ENCODE assay signal across 8 mouse cellular contexts in genomic region chrX:12128165-12129083, GRCm38 (mm10). TPM values are rescaled to one million over a fixed set of nuclear protein-coding genes. Genes with fewer than 3 reads are reported as not detected.
A peak's percentile ranks its signal among the peaks of the same experiment; 100 is the strongest.
DNase-seq lines count a peak whose midpoint lies in the region; ATAC-seq lines count a peak whose summit lies in the region.

No protein-coding gene starts in this region.

- H3K27me3 ChIP-seq in forebrain, embryonic 11.5 days (ENCODE audit: control insufficient read depth, insufficient read depth, low read length), result peaks cover 65% of the 10 kb centered on the region
- H3K27me3 ChIP-seq in hindbrain, embryonic 12.5 days, result peaks cover 99% of the 10 kb centered on the region
- H3K27me3 ChIP-seq in liver, embryonic 13.5 days, result peaks cover 99% of the 10 kb centered on the region

- peak overlapping the region; percentile 84 for H3K27ac ChIP-seq in forebrain, embryonic 11.5 days (ENCODE audit: low read depth, low read length)
- H3K27ac ChIP-seq in hindbrain, embryonic 12.5 days, result peak overlapping the region; percentile 95
- H3K27ac ChIP-seq in liver, embryonic 13.5 days, result no peak overlapping the region

- peak overlapping the region; percentile 67 for H3K4me2 ChIP-seq in forebrain, embryonic 11.5 days (ENCODE audit: low read depth, low read length, severe bottlenecking)
- peak overlapping the region; percentile 55 for H3K4me2 ChIP-seq in hindbrain, embryonic 12.5 days (replicated peaks)
- H3K4me2 ChIP-seq in liver, embryonic 13.5 days, result peak overlapping the region; percentile 57

- peaks cover 13% of the 10 kb centered on the region; the same call in 1 of the 2 replicates for H3K4me1 ChIP-seq in forebrain, embryonic 11.5 days (replicated peaks; ENCODE audit: control insufficient read depth, insufficient read depth, low read length)
- peaks cover 51% of the 10 kb centered on the region for H3K4me1 ChIP-seq in hindbrain, embryonic 12.5 days
- peaks cover 9% of the 10 kb centered on the region; the same call in 1 of the 2 replicates for H3K4me1 ChIP-seq in liver, embryonic 13.5 days (replicated peaks)

- peak overlapping the region; percentile 52 for H3K4me3 ChIP-seq in forebrain, embryonic 11.5 days (ENCODE audit: low read depth, low read length)
- H3K4me3 ChIP-seq in hindbrain, embryonic 12.5 days, result peak overlapping the region; percentile 54
- peak overlapping the region; percentile 50 for H3K4me3 ChIP-seq in liver, embryonic 13.5 days (replicated peaks)

- no peaks in the 10 kb centered on the region for H3K9me3 ChIP-seq in forebrain, embryonic 11.5 days (ENCODE audit: control insufficient read depth, low read length)
- no peaks in the 10 kb centered on the region for H3K9me3 ChIP-seq in hindbrain, embryonic 12.5 days (replicated peaks)
- no peaks in the 10 kb centered on the region for H3K9me3 ChIP-seq in liver, embryonic 13.5 days (replicated peaks)

- peak; percentile 68 for ATAC-seq in forebrain, embryonic 11.5 days (replicated peaks; ENCODE audit: low FRiP score)
- ATAC-seq in hindbrain, embryonic 12.5 days (ENCODE audit: low FRiP score), result peak; percentile 73
- ATAC-seq in liver, embryonic 13.5 days (ENCODE audit: low read depth), result no peak
- ATAC-seq in monocyte, adult 5-6 weeks (replicated peaks; ENCODE audit: insufficient number of reproducible peaks, low FRiP score, low TSS enrichment, poor library complexity, severe bottlenecking), result no peak

- H3K36me3 ChIP-seq in forebrain, embryonic 11.5 days (ENCODE audit: control insufficient read depth, insufficient read depth, low read length), result no peaks in the 10 kb centered on the region
- H3K36me3 ChIP-seq in hindbrain, embryonic 12.5 days, result no peaks in the 10 kb centered on the region
- no peaks in the 10 kb centered on the region for H3K36me3 ChIP-seq in liver, embryonic 13.5 days

- DNase-seq in cerebellum, postnatal 10 days, result peak; percentile 53 to 66
- no peak for DNase-seq in cerebellum, adult 8-10 months
- DNase-seq in MN1 (ENCODE audit: low spot score), result peak; percentile 64
- peak; percentile 88 for DNase-seq in forebrain, embryonic 11.5 days (ENCODE audit: low spot score)
- no peak for DNase-seq in liver, embryonic 13.5 days
- DNase-seq in neural tube, embryonic 10.5 days (ENCODE audit: extremely low spot score, low spot score), result peak; percentile 71

- peak overlapping the region; percentile 81 for H3K9ac ChIP-seq in forebrain, embryonic 11.5 days (ENCODE audit: low read length)
- peak overlapping the region; percentile 76 for H3K9ac ChIP-seq in hindbrain, embryonic 12.5 days
- peak overlapping the region; percentile 41; the same call in 1 of the 2 replicates for H3K9ac ChIP-seq in liver, embryonic 13.5 days

- 5% methylated on average over 32 of the region's 72 CpGs for WGBS in forebrain, embryonic 11.5 days
- WGBS in hindbrain, embryonic 12.5 days, result 1% methylated on average over 44 of the region's 72 CpGs
- WGBS in liver, embryonic 13.5 days (ENCODE audit: insufficient replicate concordance), result 6% methylated on average over 44 of the region's 72 CpGs

RNA-seq across cellular contexts. Expression of gene Bcor, which starts 31.7 kb away (rescaled TPM):
- polyA plus RNA-seq in forebrain, embryonic 11.5 days (2014; fragmentation: Nextera tagmentation; extraction: Ambion mirVana), result 23.5 and 26.3 TPM in 2 replicates
- 23.7 and 26.9 TPM in 2 replicates for polyA plus RNA-seq in hindbrain, embryonic 12.5 days (2016; fragmentation: Nextera tagmentation; extraction: Ambion mirVana)
- 3.8 and 4.2 TPM in 2 replicates for polyA plus RNA-seq in liver, embryonic 13.5 days (2015; fragmentation: Nextera tagmentation; extraction: Ambion mirVana)
- 26.0 to 43.7 TPM (median 27.1 TPM) in 3 replicates for total RNA-seq in monocyte, adult 5-6 weeks (2017)

Comparison
In these comparisons a context has a peak if more than half of its experiments do, and no peak if none do; other contexts are left out.
1. DNase-seq: peak in cerebellum, postnatal 10 days (2 of 2), MN1 (single experiment), forebrain, embryonic 11.5 days (single experiment) and neural tube, embryonic 10.5 days (single experiment); none in cerebellum, adult 8-10 months (single experiment) and liver, embryonic 13.5 days (single experiment).
2. ATAC-seq: peak in forebrain, embryonic 11.5 days (single experiment) and hindbrain, embryonic 12.5 days (single experiment); none in liver, embryonic 13.5 days (single experiment) and monocyte, adult 5-6 weeks (single experiment).
3. Peak in every context shown above with its lines, with median percentiles within 50 percentile points of each other: H3K4me2 ChIP-seq, H3K4me3 ChIP-seq and H3K9ac ChIP-seq.